Mouse (Mus musculus) CH12.LX (cell line): ENCODE measurements around the gene Mrpl16. TPM values are rescaled to one million over a fixed set of nuclear protein-coding genes. Genes with fewer than 3 reads are reported as not detected.

Source experiments
- DNase-seq: peaks from one replicate; pipeline ENCODE4 v3.0.0-alpha.2; 2013; ENCODE audit errors: extremely low read depth
- H3K27ac ChIP-seq: 2 replicates; pipeline ENCODE4 v1.5.1; 2012; ENCODE audit warnings: low read depth, mild to moderate bottlenecking, control low read depth, moderate library complexity; ENCODE audit not compliant: insufficient read depth
- H3K27me3 ChIP-seq: replicated peaks from 2 replicates; pipeline ENCODE3; 2012; ENCODE audit warnings: inconsistent platforms
- H3K36me3 ChIP-seq, 2 experiments: replicated peaks in 1 of 2; 2 replicates each; pipeline versions ENCODE3 to v1.6.1; 2012; ENCODE audit warnings: inconsistent platforms in 1 of 2, low read length in 1 of 2, mild to moderate bottlenecking in 1 of 2, mixed read lengths in 1 of 2, moderate library complexity in 1 of 2; ENCODE audit not compliant: control insufficient read depth in 1 of 2, insufficient read depth in 1 of 2
- H3K4me1 ChIP-seq, 2 experiments: 2 replicates each; pipeline ENCODE4 v1.6.1; 2012; ENCODE audit warnings: inconsistent platforms in 1 of 2, moderate library complexity in 1 of 2; ENCODE audit not compliant: insufficient read depth in 2 of 2, control insufficient read depth in 1 of 2
- H3K4me2 ChIP-seq: 2 replicates; pipeline ENCODE4 v1.6.1; 2012; ENCODE audit warnings: low read depth, mild to moderate bottlenecking, control low read depth; ENCODE audit not compliant: poor library complexity, insufficient read depth, severe bottlenecking
- H3K4me3 ChIP-seq, 3 experiments: fragments of 150-350 bp in 1 of 3; sonication (generic) in 1 of 3; replicated peaks in 1 of 3; 2 replicates each; pipeline versions ENCODE3 to v1.5.1; 2011 to 2012; ENCODE audit warnings: low read depth in 2 of 3, low read length in 2 of 3, mild to moderate bottlenecking in 2 of 3, moderate library complexity in 2 of 3, control low read depth in 1 of 3, improper control_type of control experiment in 1 of 3, inconsistent platforms in 1 of 3, mixed read lengths in 1 of 3; ENCODE audit not compliant: poor library complexity in 1 of 3
- H3K79me2 ChIP-seq: replicated peaks from 2 replicates; pipeline ENCODE4 v1.6.1; 2012; ENCODE audit warnings: mild to moderate bottlenecking, moderate library complexity; ENCODE audit not compliant: control insufficient read depth, poor library complexity, insufficient read depth, severe bottlenecking; ENCODE audit errors: extremely low read depth
- H3K9ac ChIP-seq: 2 replicates; pipeline ENCODE4 v1.6.1; 2012; ENCODE audit warnings: low read depth, mild to moderate bottlenecking, control low read depth, moderate library complexity; ENCODE audit not compliant: insufficient read depth
- H3K9me3 ChIP-seq: replicated peaks from 2 replicates; pipeline ENCODE3; 2012; ENCODE audit warnings: low read length, inconsistent platforms, mixed read lengths
- BHLHE40 ChIP-seq: IDR thresholded peaks from 2 replicates; pipeline ENCODE4 v1.6.1; 2011; ENCODE audit warnings: mild to moderate bottlenecking, low read depth, low read length, improper control_type of control experiment
- CHD2 ChIP-seq: IDR thresholded peaks from 2 replicates; pipeline ENCODE4 v1.6.1; 2011; ENCODE audit warnings: low read length, improper control_type of control experiment
- CTCF ChIP-seq, 2 experiments: IDR thresholded peaks in 1 of 2; conservative IDR thresholded peaks in 1 of 2; 2 replicates each; pipeline ENCODE4 v1.5.1; 2011 to 2012; ENCODE audit warnings: low read depth in 2 of 2, low read length in 2 of 2, improper control_type of control experiment in 1 of 2, inconsistent platforms in 1 of 2, mild to moderate bottlenecking in 1 of 2, moderate library complexity in 1 of 2
- ELF1 ChIP-seq: IDR thresholded peaks from 2 replicates; pipeline ENCODE4 v1.6.1; 2014; ENCODE audit warnings: low read depth, mild to moderate bottlenecking, inconsistent platforms, low read length, improper control_type of control experiment
- EP300 ChIP-seq: IDR thresholded peaks from 2 replicates; pipeline ENCODE4 v1.6.1; 2011; ENCODE audit warnings: low read length, improper control_type of control experiment
- ETS1 ChIP-seq: conservative IDR thresholded peaks from 2 replicates; pipeline ENCODE4 v1.6.1; 2012; ENCODE audit warnings: low read depth, mild to moderate bottlenecking, inconsistent platforms, low read length, improper control_type of control experiment, moderate library complexity
- HCFC1 ChIP-seq: IDR thresholded peaks from 2 replicates; pipeline ENCODE4 v1.6.1; 2012; ENCODE audit warnings: low read depth, mild to moderate bottlenecking, inconsistent platforms, low read length, improper control_type of control experiment
- IRF4 ChIP-seq: IDR thresholded peaks from 2 replicates; pipeline ENCODE4 v1.6.1; 2014; ENCODE audit warnings: low read depth, mild to moderate bottlenecking, inconsistent platforms, low read length, improper control_type of control experiment
- JUN ChIP-seq: IDR thresholded peaks from 2 replicates; pipeline ENCODE4 v1.6.1; 2011; ENCODE audit warnings: low read depth, mild to moderate bottlenecking, low read length, improper control_type of control experiment, moderate library complexity; ENCODE audit not compliant: insufficient read depth
- MAFK ChIP-seq: IDR thresholded peaks from 2 replicates; pipeline ENCODE4 v1.6.1; 2011; ENCODE audit warnings: low read length, improper control_type of control experiment; ENCODE audit not compliant: insufficient replicate concordance
- MAX ChIP-seq: IDR thresholded peaks from 2 replicates; pipeline ENCODE4 v1.6.1; 2011; ENCODE audit warnings: low read length, improper control_type of control experiment
- MEF2A ChIP-seq: IDR thresholded peaks from 2 replicates; pipeline ENCODE4 v1.6.1; 2014; ENCODE audit warnings: low read depth, mild to moderate bottlenecking, inconsistent platforms, low read length, improper control_type of control experiment, borderline replicate concordance
- MYC ChIP-seq: IDR thresholded peaks from 2 replicates; pipeline ENCODE4 v1.6.1; 2011; ENCODE audit warnings: low read depth, mild to moderate bottlenecking, improper control_type of control experiment, low read length
- NELFE ChIP-seq: IDR thresholded peaks from 2 replicates; pipeline ENCODE4 v1.6.1; 2011; ENCODE audit warnings: low read depth, low read length, improper control_type of control experiment
- NRF1 ChIP-seq: IDR thresholded peaks from 2 replicates; pipeline ENCODE4 v1.6.1; 2014; ENCODE audit warnings: low read depth, mild to moderate bottlenecking, inconsistent platforms, low read length, improper control_type of control experiment, moderate library complexity
- POLR2A ChIP-seq: IDR thresholded peaks from 2 replicates; pipeline ENCODE4 v1.6.1; 2011; ENCODE audit warnings: low read depth, mild to moderate bottlenecking, improper control_type of control experiment, low read length
- RAD21 ChIP-seq: IDR thresholded peaks from 2 replicates; pipeline ENCODE4 v1.6.1; 2011; ENCODE audit warnings: low read depth, mild to moderate bottlenecking, low read length, improper control_type of control experiment, moderate library complexity
- RCOR1 ChIP-seq: conservative IDR thresholded peaks from 2 replicates; pipeline ENCODE4 v1.6.1; 2012; ENCODE audit warnings: low read depth, mild to moderate bottlenecking, inconsistent platforms, low read length, improper control_type of control experiment
- SMC3 ChIP-seq: IDR thresholded peaks from 2 replicates; pipeline ENCODE4 v1.6.1; 2011; ENCODE audit warnings: low read depth, low read length, improper control_type of control experiment
- TBP ChIP-seq: conservative IDR thresholded peaks from 2 replicates; pipeline ENCODE4 v1.6.1; 2011; ENCODE audit warnings: low read depth, low read length, improper control_type of control experiment
- TCF12 ChIP-seq: IDR thresholded peaks from 2 replicates; pipeline ENCODE4 v1.6.1; 2014; ENCODE audit warnings: low read depth, mild to moderate bottlenecking, inconsistent platforms, low read length, improper control_type of control experiment
- ZC3H11A ChIP-seq: IDR thresholded peaks from 2 replicates; pipeline ENCODE4 v1.6.1; 2012; ENCODE audit warnings: low read depth, mild to moderate bottlenecking, inconsistent platforms, low read length, improper control_type of control experiment
- ZKSCAN1 ChIP-seq: IDR thresholded peaks from 2 replicates; pipeline ENCODE4 v1.6.1; 2012; ENCODE audit warnings: low read depth, inconsistent platforms, low read length, improper control_type of control experiment, borderline replicate concordance
- ZMIZ1 ChIP-seq: IDR thresholded peaks from 2 replicates; pipeline ENCODE4 v1.6.1; 2012; ENCODE audit warnings: low read depth, mild to moderate bottlenecking, inconsistent platforms, low read length, improper control_type of control experiment
- dilution Hi-C: fragments of 300-500 bp; cut with MboI; formaldehyde crosslinking; loops from 2 replicates; pipeline ENCODE4 v1.14.3; 2020; ENCODE audit warnings: low sequenced_read_pairs; ENCODE audit not compliant: extremely low pct_unique_long_range_greater_than_20kb, extremely low pct_ligation_motif_present
- in situ Hi-C: fragments of 300-500 bp; cut with MboI; formaldehyde crosslinking; loops from 3 replicates; pipeline ENCODE4 v1.14.3; 2019; ENCODE audit warnings: low sequenced_read_pairs, low pct_ligation_motif_present, low pct_unique_long_range_greater_than_20kb, mixed read lengths
- polyA plus RNA-seq: library from polyadenylated mRNA; unstranded; fragments of >175 nt; gene quantifications from 2 replicates; pipeline ENCODE4 v1.2.1, GENCODE M21; 2012; ENCODE audit warnings: low read depth; ENCODE audit not compliant: insufficient read length
- total RNA-seq, 2 experiments: library from RNA; depleted of rRNA; stranded (reverse); fragments of 300-350 nt in 1 of 2; fragments of >200 nt in 1 of 2; gene quantifications; 2 replicates each; pipeline ENCODE4 v1.2.3; 2012 to 2014

Gene Mrpl16
- total and polyA plus RNA-seq, 3 experiments = 61.8 to 77.3 (median 72.8) TPM

DNA sequence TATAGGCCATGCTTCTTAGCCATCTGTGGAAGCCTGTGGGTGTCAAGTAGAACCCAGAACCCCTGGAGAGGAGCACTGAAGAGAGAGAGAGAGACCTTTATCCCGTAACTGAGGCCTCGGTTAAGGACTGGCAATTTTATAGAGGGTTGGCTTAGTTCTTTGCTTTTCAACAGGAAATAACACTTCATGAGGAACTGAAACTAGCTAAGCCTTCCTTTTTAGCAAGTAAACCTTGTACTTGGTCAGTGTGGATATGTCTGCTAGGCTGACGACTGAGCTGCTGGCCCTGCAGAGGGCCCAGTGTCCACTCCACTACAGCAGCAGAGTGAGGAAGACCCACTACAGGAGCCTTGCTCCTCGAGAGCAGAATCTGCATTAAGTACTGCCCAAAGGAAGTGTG lies 3.8 kb upstream of the Mrpl16 start:
- in situ Hi-C loops (loop anchor here (5.0 to 25.0 kb wide), 3 partner anchors 159 to 579 kb away; partner anchors contain the start of gene Ms4a13), dilution Hi-C loops (no loop called here)
- peak overlapping the region; percentile 82 for H3K27ac ChIP-seq
- no peak overlapping the region for H3K4me3 ChIP-seq
- H3K4me1 ChIP-seq = peaks cover 14 to 52% of the 10 kb centered on the region in 2 experiments
- peaks cover 11% of the 10 kb centered on the region for H3K79me2 ChIP-seq
- H3K27me3 ChIP-seq = no peaks in the 10 kb centered on the region
- H3K9ac ChIP-seq = peak overlapping the region; percentile 21; the same call in 1 of the 2 replicates
- no peaks in the 10 kb centered on the region for H3K36me3 ChIP-seq
- TF ChIP-seq ETS1 (peak; percentile 40; the same call in 1 of the 2 replicates), NRF1 (no peak), ZC3H11A (no peak), ELF1 (0 out of 2 replicates have a peak, but pooled peaks have one; percentile 23), TBP (peak; percentile 70; the same call in 1 of the 2 replicates), MYC (0 out of 2 replicates have a peak, but pooled peaks have one; percentile 31), JUN (0 out of 2 replicates have a peak, but pooled peaks have one; percentile 21), POLR2A (peak; percentile 45), IRF4 (peak; percentile 99), RCOR1 (no peak), MAFK (no peak), BHLHE40 (no peak), EP300 (peak; percentile 93), TCF12 (peak; percentile 56; the same call in 1 of the 2 replicates), MEF2A (peak; percentile 60; the same call in 1 of the 2 replicates), NELFE (peak; percentile 41; the same call in 1 of the 2 replicates), ZKSCAN1 (no peak), HCFC1 (peak; percentile 37), MAX (peak; percentile 36; the same call in 1 of the 2 replicates), ZMIZ1 (peak; percentile 42; the same call in 1 of the 2 replicates), CHD2 (no peak)
- DNase-seq = peak; percentile 60
- no peaks in the 10 kb centered on the region for H3K9me3 ChIP-seq
- H3K4me2 ChIP-seq = peak overlapping the region; percentile 39; the same call in 1 of the 2 replicates

DNA sequence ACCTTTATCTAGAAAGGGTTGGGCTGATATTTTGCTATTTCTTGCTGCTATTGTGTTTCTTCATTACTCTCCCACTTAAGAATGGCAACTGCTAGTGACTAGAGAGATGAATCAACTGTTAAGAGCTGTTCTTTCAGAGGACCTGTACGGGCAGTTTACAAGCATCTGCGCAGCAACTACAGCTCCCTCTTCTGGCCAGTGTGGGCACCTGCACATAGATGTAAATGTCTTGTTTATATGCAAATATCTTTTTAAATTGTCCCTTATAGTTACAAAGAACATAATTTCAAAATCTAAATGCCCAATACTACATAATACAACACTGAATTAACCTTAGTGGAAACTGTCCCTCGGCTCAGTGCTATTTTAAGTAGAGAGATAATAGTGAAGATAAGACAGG lies 2.0 kb upstream of the Mrpl16 start:
- TF ChIP-seq NRF1 (0 out of 2 replicates have a peak, but pooled peaks have one; percentile 17), IRF4 (0 out of 2 replicates have a peak, but pooled peaks have one; percentile 6), RAD21 (peak; percentile 79), EP300 (no peak), ELF1 (no peak), SMC3 (peak; percentile 84), CTCF (conservative IDR thresholded peaks at IDR 0.05 in 1 of 2, IDR thresholded peaks at IDR 0.05 in 1 of 2; ENCODE audit: low read depth in 2 of 2, low read length in 2 of 2) (peak; percentile 92 to 93), MAFK (no peak)
- Histone ChIP-seq H3K9me3 (no peaks in the 10 kb centered on the region), H3K9ac (no peak overlapping the region), H3K4me1 (peaks cover 14 to 60% of the 10 kb centered on the region in 2 experiments), H3K27ac (no peak overlapping the region), H3K79me2 (peaks cover 22% of the 10 kb centered on the region), H3K4me3 (no peak overlapping the region), H3K4me2 (no peak overlapping the region), H3K36me3 (peaks cover 6 to 13% of the 10 kb centered on the region in 2 experiments), H3K27me3 (no peaks in the 10 kb centered on the region)
- in situ Hi-C loops (loop anchor here (5.0 to 25.0 kb wide), 3 partner anchors 161 to 581 kb away; partner anchors contain the start of gene Ms4a13), dilution Hi-C loops (no loop called here)
- DNase-seq = peak; percentile 76
